Mouse (Mus musculus) heart, embryonic 13.5 days (tissue): Measurements from ENCODE around the gene Syt2. TPM values are rescaled to one million over a fixed set of nuclear protein-coding genes. Genes with fewer than 3 reads are reported as not detected.

Experiments used
- ATAC-seq: fragments of 200-750 bp; cut with Nextera tagmentation; 2 replicates; pipeline ENCODE4 v1.8.0; 2017; ENCODE audit warnings: moderate TSS enrichment; ENCODE audit not compliant: insufficient number of reproducible peaks, low FRiP score, low TSS enrichment; ENCODE audit errors: extremely low read depth
- H3K27ac ChIP-seq: fragments of 300-500 bp; sonication (generic); replicated peaks from 2 replicates; pipeline ENCODE4 v1.5.1; 2015; ENCODE audit warnings: moderate library complexity, mild to moderate bottlenecking, inconsistent platforms
- H3K27me3 ChIP-seq: fragments of 300-500 bp; sonication (generic); replicated peaks from 2 replicates; pipeline ENCODE4 v1.6.1; 2015; ENCODE audit warnings: mild to moderate bottlenecking, inconsistent platforms
- H3K36me3 ChIP-seq: fragments of 300-500 bp; sonication (generic); 2 replicates; pipeline ENCODE4 v1.6.1; 2015; ENCODE audit warnings: mild to moderate bottlenecking, inconsistent platforms
- H3K4me1 ChIP-seq: fragments of 300-500 bp; sonication (generic); 2 replicates; pipeline ENCODE4 v1.6.1; 2015; ENCODE audit warnings: inconsistent platforms
- H3K4me2 ChIP-seq: fragments of 300-500 bp; sonication (generic); 2 replicates; pipeline ENCODE4 v1.6.1; 2015; ENCODE audit warnings: inconsistent platforms, mild to moderate bottlenecking, moderate library complexity
- H3K4me3 ChIP-seq: fragments of 300-500 bp; sonication (generic); 2 replicates; pipeline ENCODE4 v1.5.1; 2015; ENCODE audit warnings: moderate library complexity, mild to moderate bottlenecking, inconsistent platforms
- H3K9ac ChIP-seq: fragments of 300-500 bp; sonication (generic); 2 replicates; pipeline ENCODE4 v1.6.1; 2015; ENCODE audit warnings: inconsistent platforms, mild to moderate bottlenecking, moderate library complexity
- H3K9me3 ChIP-seq: fragments of 300-500 bp; sonication (generic); 2 replicates; pipeline ENCODE4 v1.6.1; 2016; ENCODE audit warnings: inconsistent platforms
- WGBS: fragments of 180-500 bp; shearing (Covaris S2); methylation state at CpG from one replicate; pipeline ENCODE4 v1.1.7; 2015; ENCODE audit warnings: mixed read lengths; 5-methylcytosine and 5-hydroxymethylcytosine counted together
- polyA plus RNA-seq: library from polyadenylated mRNA; unstranded; fragments of >200 nt; fragmentation: Nextera tagmentation; extraction: Ambion mirVana; gene quantifications from 2 replicates; pipeline ENCODE4 v1.2.1, GENCODE M21; 2015

Syt2 gene
- polyA plus RNA-seq, 1 experiment from 2014 or later = 0.20 TPM

DNA sequence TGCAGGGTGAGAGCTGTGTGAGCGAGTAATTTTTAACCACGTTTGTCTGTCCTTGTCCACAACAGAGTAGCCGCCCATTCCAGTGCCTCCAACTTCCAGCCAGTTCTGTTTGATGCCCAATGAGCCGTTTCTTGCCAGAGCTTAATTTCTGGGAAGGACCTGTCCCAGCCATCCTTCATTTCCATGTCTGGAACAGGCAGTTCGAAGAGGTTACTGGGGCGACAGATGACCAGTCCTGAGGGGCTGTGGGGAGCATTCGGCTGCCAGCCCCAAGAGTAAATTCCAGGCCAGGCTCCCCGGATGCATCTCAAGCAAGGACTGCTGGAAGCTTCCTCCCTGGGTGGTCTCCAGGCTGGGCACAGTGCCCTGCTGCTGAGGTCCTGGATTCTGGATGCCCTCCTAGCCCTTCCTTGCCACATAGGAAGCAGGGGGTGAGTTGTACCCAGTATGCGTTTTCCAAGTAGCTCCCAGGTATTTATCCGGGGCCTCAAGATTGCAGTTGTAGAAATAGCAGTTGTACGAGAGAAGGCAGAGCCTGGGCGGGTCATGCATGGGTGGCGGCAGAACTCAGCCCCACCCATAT is 4.9 kb downstream of the Syt2 start:
- ATAC-seq = no peak
- Histone ChIP-seq H3K9me3 (no peaks in the 10 kb centered on the region), H3K4me3 (no peak overlapping the region), H3K4me1 (peaks cover 23% of the 10 kb centered on the region), H3K36me3 (no peaks in the 10 kb centered on the region), H3K27ac (no peak overlapping the region), H3K27me3 (peaks cover 83% of the 10 kb centered on the region), H3K4me2 (no peak overlapping the region), H3K9ac (no peak overlapping the region)
- 56% methylated on average over 13 of the region's 13 CpGs for WGBS

DNA sequence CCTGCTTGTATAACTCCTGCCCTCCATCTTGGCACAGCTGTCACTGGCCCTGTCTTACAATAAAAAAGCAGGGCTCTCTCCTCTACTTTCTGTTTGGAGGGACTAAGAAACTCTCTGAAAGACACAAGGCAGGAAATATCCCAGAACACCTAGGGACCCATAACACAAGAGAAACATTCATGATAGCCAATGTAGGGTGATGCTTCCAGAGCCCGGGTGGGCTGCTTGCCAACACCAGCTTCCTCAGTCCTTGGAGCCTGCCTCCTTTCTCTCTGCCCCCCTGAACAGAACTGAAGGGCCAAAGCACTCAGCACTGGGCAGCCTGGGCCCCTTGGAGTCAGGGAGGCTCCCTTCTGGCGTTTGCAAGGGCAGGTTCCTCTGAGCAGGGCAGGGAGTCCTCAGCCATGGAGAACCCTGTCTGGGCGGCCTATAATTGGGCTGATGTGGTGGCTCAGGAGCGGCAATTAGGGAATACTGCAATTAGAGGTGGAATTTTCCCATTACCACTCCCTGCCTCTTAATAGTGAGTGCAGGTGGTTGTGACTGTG is 5.4 kb downstream of the Syt2 start:
- Histone ChIP-seq H3K4me2 (no peak overlapping the region), H3K27me3 (peaks cover 82% of the 10 kb centered on the region), H3K9me3 (no peaks in the 10 kb centered on the region), H3K4me3 (no peak overlapping the region), H3K4me1 (peaks cover 17% of the 10 kb centered on the region), H3K27ac (no peak overlapping the region), H3K36me3 (no peaks in the 10 kb centered on the region), H3K9ac (no peak overlapping the region)
- ATAC-seq = no peak
- WGBS = 40% methylated on average over 4 of the region's 4 CpGs

DNA sequence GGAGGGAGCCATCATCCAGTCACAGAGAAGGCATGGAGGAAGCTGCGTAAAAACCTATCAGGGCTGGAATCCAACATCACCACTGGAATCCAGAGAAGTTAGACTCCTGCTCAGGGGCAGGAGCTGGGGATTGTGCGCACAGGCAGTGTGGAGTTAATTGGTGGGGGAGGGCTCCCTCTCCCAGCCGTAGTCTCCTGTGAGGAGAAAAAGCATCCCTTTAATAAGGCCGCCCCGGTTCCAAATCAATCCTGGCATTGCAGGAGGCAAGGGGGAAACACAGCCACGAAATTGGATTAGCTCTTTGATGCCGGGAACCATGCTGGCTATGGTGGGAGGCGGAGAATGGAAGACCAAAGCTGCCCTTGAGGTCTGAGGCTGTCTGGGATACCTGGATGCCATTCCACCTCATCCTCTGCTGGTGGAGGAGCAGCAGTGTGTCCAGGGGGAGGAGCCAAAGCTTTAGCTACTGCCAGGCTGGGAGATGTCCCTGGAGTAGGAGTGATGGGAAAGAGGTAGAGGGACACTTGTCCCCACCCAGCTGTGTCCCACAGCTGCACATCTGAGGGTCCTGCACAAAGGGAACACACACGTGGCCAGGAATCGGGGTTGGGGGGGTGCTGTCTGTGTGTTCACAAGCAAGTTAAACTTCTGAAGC is 7.3 kb downstream of the Syt2 start:
- H3K9me3 ChIP-seq = no peaks in the 10 kb centered on the region
- H3K36me3 ChIP-seq = no peaks in the 10 kb centered on the region
- H3K27me3 ChIP-seq = peaks cover 71% of the 10 kb centered on the region
- H3K9ac ChIP-seq = no peak overlapping the region
- H3K27ac ChIP-seq = no peak overlapping the region
- H3K4me2 ChIP-seq = no peak overlapping the region
- no peak for ATAC-seq
- peaks cover 15% of the 10 kb centered on the region for H3K4me1 ChIP-seq
- WGBS = 21% methylated on average over 10 of the region's 10 CpGs
- no peak overlapping the region for H3K4me3 ChIP-seq

- Histone ChIP-seq H3K9me3 (no peaks in the 10 kb centered on the region), H3K4me1 (peaks cover 11% of the 10 kb centered on the region), H3K27ac (no peak overlapping the region), H3K4me3 (no peak overlapping the region), H3K36me3 (no peaks in the 10 kb centered on the region), H3K4me2 (no peak overlapping the region), H3K27me3 (peaks cover 48% of the 10 kb centered on the region), H3K9ac (no peak overlapping the region)
- no peak for ATAC-seq
- WGBS = 26% methylated on average over 7 of the region's 7 CpGs
Observed at GRCm38 (mm10) chr1:134658841-134659240, 12.4 kb downstream of the Syt2 start.

DNA sequence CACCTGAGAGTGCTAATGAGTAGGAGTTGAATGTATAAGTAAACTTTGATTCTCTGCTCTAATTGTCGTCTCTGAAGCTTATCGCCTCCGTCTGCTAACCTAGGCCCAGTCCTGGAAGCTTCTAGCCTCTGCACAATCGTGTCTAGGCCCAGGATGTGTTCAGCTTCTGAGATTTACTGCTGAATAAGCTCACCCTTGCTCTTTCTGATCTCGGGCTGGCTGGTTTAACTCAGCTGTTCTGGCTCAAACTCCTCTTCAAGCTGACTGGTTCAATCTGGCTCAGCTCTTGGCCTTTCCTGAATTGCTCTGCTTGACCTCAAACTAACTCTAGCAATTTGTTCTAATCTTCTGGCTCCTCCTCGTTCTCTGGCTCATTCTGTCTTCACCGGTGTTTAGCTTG is 13.7 kb downstream of the Syt2 start:
- WGBS = 50% methylated on average over 7 of the region's 7 CpGs
- no peak for ATAC-seq

GRCm38 (mm10) chr1:134671234-134672070 is 25.0 kb downstream of the Syt2 start:
- 69% methylated on average over 10 of the region's 10 CpGs for WGBS
- Histone ChIP-seq H3K36me3 (no peaks in the 10 kb centered on the region), H3K27ac (no peak overlapping the region), H3K9ac (no peak overlapping the region), H3K4me1 (0 out of 2 replicates have a peak, but pooled peaks cover 6% of the 10 kb centered on the region), H3K27me3 (peaks cover 31% of the 10 kb centered on the region), H3K4me3 (no peak overlapping the region), H3K9me3 (no peaks in the 10 kb centered on the region), H3K4me2 (no peak overlapping the region)
- ATAC-seq = no peak; the same call in 1 of the 2 replicates

More for the DNA sequence above, 13.7 kb downstream of the Syt2 start:
- no peaks in the 10 kb centered on the region for H3K9me3 ChIP-seq
- H3K36me3 ChIP-seq = no peaks in the 10 kb centered on the region
- peaks cover 11% of the 10 kb centered on the region for H3K4me1 ChIP-seq
- H3K27me3 ChIP-seq = peaks cover 41% of the 10 kb centered on the region
- no peak overlapping the region for H3K4me2 ChIP-seq
- no peak overlapping the region for H3K4me3 ChIP-seq
- H3K9ac ChIP-seq = no peak overlapping the region
- H3K27ac ChIP-seq = no peak overlapping the region

DNA sequence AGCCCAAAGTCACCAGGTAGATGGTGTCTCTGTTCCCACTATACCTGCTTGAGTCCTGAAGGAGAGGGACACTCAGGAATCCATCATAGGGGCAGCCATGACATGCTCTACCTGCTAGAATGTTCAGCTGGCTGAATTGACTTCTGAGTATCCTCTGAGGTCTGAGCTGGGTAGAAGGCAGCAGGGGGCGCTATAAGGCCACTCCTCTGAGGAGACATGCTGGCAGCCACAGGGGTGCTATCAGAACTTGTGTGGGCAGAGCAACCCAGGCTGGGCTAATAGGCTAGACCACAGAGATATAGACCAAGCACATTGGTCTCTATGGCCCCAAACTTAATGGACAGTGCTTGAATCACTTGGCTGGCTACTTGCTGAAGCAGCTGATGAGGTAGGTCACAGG is 27.8 kb downstream of the Syt2 start:
- no peak for ATAC-seq
- H3K9ac ChIP-seq = no peak overlapping the region
- 6% methylated on average over 1 of the region's 1 CpGs for WGBS

GRCm38 (mm10) chr1:134679445-134679844 is 33.0 kb downstream of the Syt2 start:
- Histone ChIP-seq H3K27ac (no peak overlapping the region), H3K9ac (no peak overlapping the region), H3K27me3 (peaks cover 29% of the 10 kb centered on the region), H3K4me1 (0 out of 2 replicates have a peak, but pooled peaks cover 8% of the 10 kb centered on the region), H3K9me3 (no peaks in the 10 kb centered on the region), H3K4me2 (no peak overlapping the region), H3K36me3 (no peaks in the 10 kb centered on the region), H3K4me3 (no peak overlapping the region)
- 62% methylated on average over 4 of the region's 4 CpGs for WGBS
- ATAC-seq = no peak

More for the DNA sequence above, 27.8 kb downstream of the Syt2 start:
- H3K9me3 ChIP-seq = no peaks in the 10 kb centered on the region
- no peaks in the 10 kb centered on the region for H3K36me3 ChIP-seq
- peaks cover 31% of the 10 kb centered on the region for H3K27me3 ChIP-seq
- no peak overlapping the region for H3K4me3 ChIP-seq
- no peak overlapping the region for H3K27ac ChIP-seq
- no peak overlapping the region for H3K4me2 ChIP-seq
- 0 out of 2 replicates have a peak, but pooled peaks cover 8% of the 10 kb centered on the region for H3K4me1 ChIP-seq

GRCm38 (mm10) chr1:134680617-134681016 is 34.1 kb downstream of the Syt2 start:
- H3K4me2 ChIP-seq = no peak overlapping the region
- H3K27ac ChIP-seq = no peak overlapping the region
- H3K36me3 ChIP-seq = no peaks in the 10 kb centered on the region
- H3K9me3 ChIP-seq = no peaks in the 10 kb centered on the region
- peaks cover 21% of the 10 kb centered on the region for H3K27me3 ChIP-seq
- WGBS = 13% methylated on average over 6 of the region's 6 CpGs
- no peak overlapping the region for H3K4me3 ChIP-seq
- 0 out of 2 replicates have a peak, but pooled peaks cover 8% of the 10 kb centered on the region for H3K4me1 ChIP-seq
- no peak overlapping the region for H3K9ac ChIP-seq
- no peak for ATAC-seq

GRCm38 (mm10) chr1:134682460-134682859 is 36.0 kb downstream of the Syt2 start:
- no peaks in the 10 kb centered on the region for H3K9me3 ChIP-seq
- WGBS = 37% methylated on average over 9 of the region's 9 CpGs
- H3K4me2 ChIP-seq = no peak overlapping the region
- H3K9ac ChIP-seq = no peak overlapping the region
- peaks cover 24% of the 10 kb centered on the region for H3K27me3 ChIP-seq
- no peak for ATAC-seq
- no peak overlapping the region for H3K4me3 ChIP-seq
- no peak overlapping the region for H3K27ac ChIP-seq
- no peaks in the 10 kb centered on the region for H3K4me1 ChIP-seq
- no peaks in the 10 kb centered on the region for H3K36me3 ChIP-seq

GRCm38 (mm10) chr1:134686834-134687421 is 40.5 kb downstream of the Syt2 start:
- no peak overlapping the region for H3K27ac ChIP-seq
- no peak for ATAC-seq
- 47% methylated on average over 4 of the region's 4 CpGs for WGBS
- H3K27me3 ChIP-seq = peaks cover 14% of the 10 kb centered on the region
- no peaks in the 10 kb centered on the region for H3K4me1 ChIP-seq
- H3K36me3 ChIP-seq = no peaks in the 10 kb centered on the region
- H3K4me2 ChIP-seq = no peak overlapping the region
- no peak overlapping the region for H3K4me3 ChIP-seq
- no peak overlapping the region for H3K9ac ChIP-seq
- 0 out of 2 replicates have a peak, but pooled peaks cover 2% of the 10 kb centered on the region for H3K9me3 ChIP-seq
